ENCODE assay signal across 8 mouse cellular contexts in the genomic region with DNA sequence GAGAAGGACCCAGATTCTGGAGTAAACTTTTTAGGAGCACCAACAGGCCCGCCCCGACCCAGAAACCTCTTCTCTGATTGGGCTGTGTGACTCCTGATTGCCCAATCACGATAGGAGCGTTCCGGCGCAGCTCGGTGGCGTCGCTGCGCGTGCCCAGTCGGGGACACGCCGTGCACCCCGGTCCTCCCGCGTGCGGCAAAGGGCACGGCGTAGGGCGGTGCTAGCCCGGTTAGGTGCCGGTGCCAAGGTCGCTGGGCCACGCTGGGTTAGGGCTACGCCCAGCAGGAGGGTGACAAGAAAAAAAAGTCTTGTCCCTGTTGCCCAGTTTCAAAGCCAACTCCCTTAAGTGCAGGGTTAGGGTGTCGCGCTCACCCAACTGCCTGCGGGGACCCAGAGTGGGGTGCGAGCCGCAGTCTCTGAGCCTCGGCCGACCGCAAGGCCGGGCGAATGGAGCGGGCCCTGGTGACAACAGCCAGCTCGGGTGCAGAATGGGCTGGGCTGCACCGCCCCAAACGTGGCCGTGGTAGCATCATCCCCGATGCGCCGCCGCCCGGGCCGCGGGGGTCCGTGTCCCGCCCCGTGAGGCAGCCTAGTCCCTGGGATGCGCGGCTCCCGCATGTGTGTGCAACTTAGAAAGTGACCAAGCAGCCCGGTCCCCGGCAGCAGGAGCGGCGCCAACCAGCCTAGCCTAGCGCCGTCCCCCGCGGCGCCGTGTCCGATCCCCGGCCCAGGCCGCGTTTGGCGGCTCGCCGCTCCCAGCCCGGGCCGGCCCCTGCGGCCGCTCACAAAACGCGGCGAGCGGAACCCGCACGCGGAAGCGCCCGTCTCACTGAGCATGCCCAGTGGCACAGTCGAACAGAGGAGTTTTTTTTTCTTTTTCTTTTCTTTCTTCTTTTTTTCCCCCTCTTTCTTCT. TPM values are rescaled to one million over a fixed set of nuclear protein-coding genes. Genes with fewer than 3 reads are reported as not detected.
A peak's percentile ranks its signal among the peaks of the same experiment; 100 is the strongest.
DNase-seq lines count a peak whose midpoint lies in the region; ATAC-seq and TF ChIP-seq lines count a peak whose summit lies in the region.

A gene (plus strand): TSS at position 832 of the 914 bp plus-strand sequence.

- peak within 1 kb of the TSS; percentile 79 for H3K4me2 ChIP-seq in heart, embryonic 15.5 days
- peak within 1 kb of the TSS; percentile 85 for H3K4me2 ChIP-seq in liver, embryonic 14.5 days (ENCODE audit: low read depth)
- peak within 1 kb of the TSS; percentile 57 for H3K4me2 ChIP-seq in neural tube, embryonic 11.5 days (ENCODE audit: low read depth)
- peak within 1 kb of the TSS; percentile 80 for H3K4me2 ChIP-seq in stomach, postnatal 0 days (replicated peaks; ENCODE audit: low read depth)

- WGBS in forebrain, embryonic 10.5 days = under 1% methylated on average over 85 of the region's 85 CpGs
- WGBS in heart, embryonic 15.5 days = under 1% methylated on average over 85 of the region's 85 CpGs
- under 1% methylated on average over 84 of the region's 85 CpGs for WGBS in liver, embryonic 14.5 days (ENCODE audit: insufficient replicate concordance)
- WGBS in neural tube, embryonic 11.5 days = under 1% methylated on average over 79 of the region's 85 CpGs
- WGBS in stomach, postnatal 0 days = under 1% methylated on average over 84 of the region's 85 CpGs

- peak within 1 kb of the TSS; percentile 98 for H3K27ac ChIP-seq in forebrain, embryonic 10.5 days
- peak within 1 kb of the TSS; percentile 100 for H3K27ac ChIP-seq in heart, embryonic 15.5 days
- peak within 1 kb of the TSS; percentile 92 for H3K27ac ChIP-seq in liver, embryonic 14.5 days
- peak within 1 kb of the TSS; percentile 98 for H3K27ac ChIP-seq in neural tube, embryonic 11.5 days (ENCODE audit: low read depth, low read length)
- peak within 1 kb of the TSS; percentile 100 for H3K27ac ChIP-seq in stomach, postnatal 0 days (replicated peaks)

- no peaks in the 10 kb centered on the region for H3K27me3 ChIP-seq in forebrain, embryonic 10.5 days (ENCODE audit: poor library complexity, severe bottlenecking)
- no peaks in the 10 kb centered on the region for H3K27me3 ChIP-seq in heart, embryonic 15.5 days
- no peaks in the 10 kb centered on the region for H3K27me3 ChIP-seq in liver, embryonic 14.5 days (ENCODE audit: control insufficient read depth, insufficient read depth, low read length)
- no peaks in the 10 kb centered on the region for H3K27me3 ChIP-seq in neural tube, embryonic 11.5 days (ENCODE audit: control insufficient read depth, insufficient read depth, low read length)
- H3K27me3 ChIP-seq in stomach, postnatal 0 days (ENCODE audit: control insufficient read depth, insufficient read depth, low read length) = no peaks in the 10 kb centered on the region

- TF ChIP-seq CTCF in liver, embryonic 14.5 days (IDR thresholded peaks at IDR 0.05; ENCODE audit: low read depth) = no peak
- TF ChIP-seq CTCF in stomach, postnatal 0 days (IDR thresholded peaks at IDR 0.05; ENCODE audit: low read depth) = peak; percentile 4; the same call in 1 of the 2 replicates

- TF ChIP-seq EP300 in liver, embryonic 14.5 days (IDR thresholded peaks at IDR 0.05; ENCODE audit: low read depth) = 0 out of 2 replicates have a peak, but pooled peaks have one; percentile 19
- no peak for TF ChIP-seq EP300 in stomach, postnatal 0 days (optimal IDR thresholded peaks at IDR 0.05)

- peak within 1 kb of the TSS; percentile 82 for H3K4me3 ChIP-seq in forebrain, embryonic 10.5 days
- peak within 1 kb of the TSS; percentile 77 for H3K4me3 ChIP-seq in heart, embryonic 15.5 days
- peak within 1 kb of the TSS; percentile 77 for H3K4me3 ChIP-seq in liver, embryonic 14.5 days (ENCODE audit: insufficient read depth in 1 of 2, low read depth in 2 of 2, low read length in 2 of 2)
- H3K4me3 ChIP-seq in neural tube, embryonic 11.5 days (ENCODE audit: low read depth, low read length) = peak within 1 kb of the TSS; percentile 78
- peak within 1 kb of the TSS; percentile 88 for H3K4me3 ChIP-seq in stomach, postnatal 0 days (ENCODE audit: low read depth, low read length)

- peaks cover 33% of the 10 kb centered on the region for H3K4me1 ChIP-seq in forebrain, embryonic 10.5 days
- H3K4me1 ChIP-seq in heart, embryonic 15.5 days (replicated peaks) = peaks cover 17% of the 10 kb centered on the region
- peaks cover 12 to 18% of the 10 kb centered on the region in 2 experiments for H3K4me1 ChIP-seq in liver, embryonic 14.5 days (replicated peaks; ENCODE audit: control insufficient read depth in 2 of 2, insufficient read depth in 2 of 2, low read length in 1 of 2)
- no peaks in the 10 kb centered on the region for H3K4me1 ChIP-seq in neural tube, embryonic 11.5 days (ENCODE audit: control insufficient read depth, insufficient read depth, low read length)
- H3K4me1 ChIP-seq in stomach, postnatal 0 days (replicated peaks; ENCODE audit: control insufficient read depth, insufficient read depth) = 0 out of 2 replicates have a peak, but pooled peaks cover 5% of the 10 kb centered on the region

- no peaks in the 10 kb centered on the region for H3K36me3 ChIP-seq in forebrain, embryonic 10.5 days (replicated peaks)
- H3K36me3 ChIP-seq in heart, embryonic 15.5 days = no peaks in the 10 kb centered on the region
- no peaks in the 10 kb centered on the region for H3K36me3 ChIP-seq in liver, embryonic 14.5 days (replicated peaks; ENCODE audit: control insufficient read depth, insufficient read depth, low read depth)
- no peaks in the 10 kb centered on the region for H3K36me3 ChIP-seq in neural tube, embryonic 11.5 days (ENCODE audit: control insufficient read depth, insufficient read depth, low read length)
- no peaks in the 10 kb centered on the region for H3K36me3 ChIP-seq in stomach, postnatal 0 days (ENCODE audit: control insufficient read depth, insufficient read depth, low read length)

- peak; percentile 84 to 85 for DNase-seq in CD8-positive naive resting alpha-beta T cell, adult 2 months (ENCODE audit: low read depth in 2 of 2, low spot score in 2 of 2)
- DNase-seq in c-Kit-positive CD71-negative TER-119-negative erythroid progenitor cells, embryonic 14.5 days (ENCODE audit: low read depth) = peak; percentile 80
- peak; percentile 89 for DNase-seq in forebrain, embryonic 10.5 days (ENCODE audit: extremely low spot score, low spot score)
- DNase-seq in kidney, postnatal 25 days = peak; percentile 95 to 99
- DNase-seq in liver, embryonic 14.5 days (ENCODE audit: low read depth in 3 of 3, low spot score in 3 of 3) = peak; percentile 88 to 91 (median 91)
- peak; percentile 94 for DNase-seq in neural tube, embryonic 11.5 days (ENCODE audit: low spot score)
- peak; percentile 95 for DNase-seq in stomach, postnatal 0 days (ENCODE audit: low spot score)

- peak; percentile 94 for ATAC-seq in heart, embryonic 15.5 days (replicated peaks; ENCODE audit: insufficient number of reproducible peaks, insufficient read depth, low FRiP score, low read depth)
- ATAC-seq in liver, embryonic 14.5 days (ENCODE audit: insufficient read depth) = peak; percentile 89
- peak; percentile 94 for ATAC-seq in neural tube, embryonic 11.5 days (ENCODE audit: insufficient read depth, low FRiP score, low TSS enrichment)
- ATAC-seq in stomach, postnatal 0 days (ENCODE audit: low FRiP score, low TSS enrichment) = peak; percentile 97

- no peaks in the 10 kb centered on the region for H3K9me3 ChIP-seq in forebrain, embryonic 10.5 days
- no peaks in the 10 kb centered on the region for H3K9me3 ChIP-seq in heart, embryonic 15.5 days (replicated peaks)
- no peaks in the 10 kb centered on the region for H3K9me3 ChIP-seq in liver, embryonic 14.5 days (ENCODE audit: control insufficient read depth, low read length)
- H3K9me3 ChIP-seq in neural tube, embryonic 11.5 days (ENCODE audit: control insufficient read depth, low read length) = no peaks in the 10 kb centered on the region
- no peaks in the 10 kb centered on the region for H3K9me3 ChIP-seq in stomach, postnatal 0 days (ENCODE audit: control insufficient read depth, low read length)

- H3K9ac ChIP-seq in heart, embryonic 15.5 days = peak within 1 kb of the TSS; percentile 97
- peak within 1 kb of the TSS; percentile 86 for H3K9ac ChIP-seq in liver, embryonic 14.5 days (replicated peaks)
- peak within 1 kb of the TSS; percentile 92 for H3K9ac ChIP-seq in neural tube, embryonic 11.5 days (ENCODE audit: low read length)
- peak within 1 kb of the TSS; percentile 93 for H3K9ac ChIP-seq in stomach, postnatal 0 days (ENCODE audit: low read length)

RNA-seq across cellular contexts. Expression of the gene that starts here (rescaled TPM):
- polyA plus RNA-seq in forebrain, embryonic 10.5 days (2016; fragmentation: Nextera tagmentation; extraction: Ambion mirVana) = 31.2 and 31.6 TPM in 2 replicates
- polyA plus RNA-seq in heart, embryonic 15.5 days (2015; fragmentation: Nextera tagmentation; extraction: Ambion mirVana) = 19.1 and 20.2 TPM in 2 replicates
- polyA plus RNA-seq in liver, embryonic 14.5 days (2012; rRNA removed) = 2.9 and 5.1 TPM in 2 replicates
- 6.9 and 7.9 TPM in 2 replicates for polyA plus RNA-seq in liver, embryonic 14.5 days (2014; fragmentation: Nextera tagmentation; extraction: Ambion mirVana)
- polyA plus RNA-seq in neural tube, embryonic 11.5 days (2014; fragmentation: Nextera tagmentation; extraction: Ambion mirVana) = 42.2 and 45.1 TPM in 2 replicates
- 12.6 TPM in 2 replicates for polyA plus RNA-seq in stomach, postnatal 0 days (2015; fragmentation: Nextera tagmentation; extraction: Ambion mirVana)

Comparison
In these comparisons a context has a peak if more than half of its experiments do, and no peak if none do; other contexts are left out.
1. Peak in every context shown above with its lines: DNase-seq, ATAC-seq, H3K4me3 ChIP-seq and H3K27ac ChIP-seq.